Mouse (Mus musculus) frontal cortex, adult 2 months (tissue): ENCODE measurements around the gene Gm17662. TPM values are rescaled to one million over a fixed set of nuclear protein-coding genes. Genes with fewer than 3 reads are reported as not detected.

Experiments used
- DNase-seq, 2 experiments: peaks; one replicate each; pipeline ENCODE4 v3.0.0; 2022; ENCODE audit warnings: low spot score in 1 of 2; ENCODE audit errors: extremely low spot score in 1 of 2
- polyA plus RNA-seq: library from polyadenylated mRNA; depleted of rRNA; stranded (reverse); fragments of >200 nt; gene quantifications from 2 replicates; pipeline ENCODE4 v1.2.3, GENCODE M21; 2012; rRNA removed

Gm17662 gene
- polyA plus RNA-seq: not detected in 2 replicates

- DNase-seq: no peak
These were observed at the start of gene Gm17662 for GRCm38 (mm10) chr4:104857029-104857428. Gene Gm17662 (plus strand): TSS chr4:104857329.

GRCm38 (mm10) chr4:104810710-104811286 is 46.3 kb upstream of the Gm17662 start:
- DNase-seq: no peak

GRCm38 (mm10) chr4:104813617-104814016 is 43.5 kb upstream of the Gm17662 start:
- no peak for DNase-seq

- no peak for DNase-seq
These were observed 40.5 kb upstream of the Gm17662 start for GRCm38 (mm10) chr4:104816519-104817232.

GRCm38 (mm10) chr4:104817509-104817908 is 39.6 kb upstream of the Gm17662 start:
- no peak for DNase-seq

DNA sequence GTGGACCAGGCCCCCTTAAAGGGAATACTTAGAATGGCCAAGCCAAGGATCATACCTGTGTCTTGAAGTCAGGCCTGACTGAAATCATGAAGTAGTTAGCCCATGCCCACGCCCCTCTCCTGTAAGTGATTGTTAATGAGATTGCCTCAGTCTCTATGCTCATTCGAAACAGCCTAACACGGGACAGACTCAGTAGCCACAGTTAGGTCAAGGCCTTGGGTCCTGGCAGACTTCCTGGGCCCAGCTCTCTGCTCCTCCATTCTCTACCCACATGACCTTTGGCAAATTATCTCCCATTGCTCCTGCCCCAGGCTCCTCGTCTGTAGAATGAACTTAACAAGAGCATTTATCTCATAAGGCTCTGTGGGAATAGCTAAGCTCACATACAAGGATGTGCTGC is 38.1 kb upstream of the Gm17662 start:
- DNase-seq: no peak

- no peak for DNase-seq
These were observed 37.2 kb upstream of the Gm17662 start for GRCm38 (mm10) chr4:104819891-104820290.

DNA sequence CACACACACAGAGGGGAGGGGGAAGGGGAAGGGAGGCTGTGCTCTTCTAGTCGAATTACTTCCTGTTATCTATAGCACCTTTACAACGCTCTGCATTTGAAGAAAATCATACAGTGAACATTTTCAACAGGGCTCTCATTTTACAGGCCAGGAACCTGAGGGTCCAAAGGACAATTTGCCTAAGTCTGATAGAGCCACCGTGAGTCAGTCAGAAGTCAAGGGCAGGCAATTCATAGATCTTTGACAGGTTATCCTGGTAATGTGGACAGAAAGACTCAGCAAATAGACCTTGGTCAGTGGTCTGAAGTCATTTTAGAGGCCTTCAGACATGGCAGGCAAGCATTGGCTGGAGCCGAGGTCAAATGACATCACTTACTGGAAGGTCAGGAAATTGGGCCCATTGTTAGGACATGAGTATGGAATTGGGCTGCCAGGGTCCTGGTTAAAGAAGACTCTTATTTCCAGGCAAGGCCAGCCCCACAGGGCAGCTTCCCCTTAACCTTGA is 33.5 kb upstream of the Gm17662 start:
- no peak for DNase-seq

GRCm38 (mm10) chr4:104824381-104825077 is 32.6 kb upstream of the Gm17662 start:
- DNase-seq: no peak

- DNase-seq: peak in 1 of 2 experiments; percentile 46
These were observed 28.2 kb upstream of the Gm17662 start for GRCm38 (mm10) chr4:104828939-104829338.

- DNase-seq: no peak
These were observed 22.0 kb upstream of the Gm17662 start for GRCm38 (mm10) chr4:104835096-104835495.

DNA sequence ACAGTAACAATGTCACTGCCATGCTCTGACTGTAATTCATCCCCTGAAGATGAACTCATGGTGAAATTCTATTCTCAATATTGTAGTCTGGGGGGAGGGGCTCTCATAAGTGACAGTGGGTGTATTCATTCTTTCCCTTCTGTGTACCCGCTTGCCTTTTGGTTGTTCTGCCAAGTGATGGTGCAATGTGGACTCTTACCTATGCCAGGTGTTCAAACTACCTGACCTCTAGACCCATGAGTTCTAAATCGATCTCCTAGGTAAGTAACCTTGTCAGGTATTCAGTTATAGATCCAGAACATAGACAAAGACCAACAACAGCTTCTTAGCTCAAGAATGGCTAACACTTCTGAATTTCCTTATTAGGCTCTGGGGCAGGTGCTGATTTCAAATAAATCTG is 18.8 kb upstream of the Gm17662 start:
- no peak for DNase-seq

- DNase-seq: no peak
These were observed 14.9 kb upstream of the Gm17662 start for GRCm38 (mm10) chr4:104842204-104842603.

GRCm38 (mm10) chr4:104843546-104843945 is 13.6 kb upstream of the Gm17662 start:
- DNase-seq: no peak

GRCm38 (mm10) chr4:104855216-104855615 is 1.9 kb upstream of the Gm17662 start:
- no peak for DNase-seq

DNA sequence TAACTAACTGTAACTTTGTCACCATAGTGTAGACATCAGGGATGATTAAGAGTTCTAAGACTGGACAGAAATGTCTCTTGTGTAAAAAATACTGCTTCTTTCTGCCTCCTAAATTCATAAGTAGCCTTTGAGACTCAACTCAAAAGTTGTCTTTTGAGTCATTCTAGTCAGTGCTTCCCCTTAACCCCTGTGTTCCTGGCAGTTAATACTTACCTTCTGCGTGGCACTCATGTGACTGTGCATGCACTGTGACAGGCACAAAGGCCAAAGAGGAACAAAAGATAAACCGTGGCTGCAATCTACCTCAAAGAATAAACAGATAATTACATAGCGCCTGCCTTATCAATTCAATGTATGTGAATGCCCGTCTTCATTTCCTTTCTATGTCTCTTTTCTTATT is 694 bp downstream of the Gm17662 start:
- DNase-seq: no peak

- no peak for DNase-seq
These were observed 4.1 kb downstream of the Gm17662 start for GRCm38 (mm10) chr4:104861241-104861640.

DNA sequence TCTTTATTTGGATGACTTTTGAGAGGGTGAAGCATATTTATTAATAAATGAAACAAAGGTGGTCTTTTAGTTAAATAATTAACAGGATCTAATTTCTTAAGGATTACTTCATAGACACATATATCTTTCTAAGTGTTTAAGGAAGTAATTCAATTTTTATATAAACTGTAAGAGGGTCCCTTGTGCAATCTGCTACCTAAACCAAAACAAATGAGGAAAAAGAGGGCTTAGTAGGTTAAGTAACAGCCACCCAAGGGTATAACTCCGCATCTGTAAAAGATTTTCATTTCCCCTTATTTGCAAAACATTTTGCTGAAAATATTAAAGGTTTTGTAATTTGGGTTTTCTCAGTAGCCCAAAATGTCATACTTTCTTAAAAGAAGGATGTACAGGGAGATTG is 7.3 kb downstream of the Gm17662 start:
- DNase-seq: no peak

DNA sequence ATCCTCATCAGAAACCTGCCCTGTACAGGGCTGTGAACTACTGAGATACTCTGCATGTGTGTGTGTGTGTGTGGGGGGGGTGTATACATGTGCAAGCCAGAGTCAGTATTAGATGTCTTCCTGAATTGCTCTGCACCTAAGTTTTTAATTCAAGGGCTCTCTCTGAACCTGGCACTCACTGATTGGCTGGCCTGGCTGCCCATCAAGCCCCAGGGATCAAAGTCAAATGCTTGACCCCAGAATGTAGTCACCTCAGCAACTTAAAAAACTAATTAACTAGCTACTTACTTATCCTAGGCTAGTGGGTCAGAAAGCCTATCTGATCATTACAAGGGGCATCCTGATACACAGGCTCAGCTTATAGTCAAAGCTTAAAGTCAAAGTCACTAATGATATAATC is 12.5 kb downstream of the Gm17662 start:
- DNase-seq: no peak

- DNase-seq: no peak
These were observed 13.1 kb downstream of the Gm17662 start for GRCm38 (mm10) chr4:104870196-104870595.

- no peak for DNase-seq
These were observed 18.7 kb downstream of the Gm17662 start for GRCm38 (mm10) chr4:104875832-104876231.

DNA sequence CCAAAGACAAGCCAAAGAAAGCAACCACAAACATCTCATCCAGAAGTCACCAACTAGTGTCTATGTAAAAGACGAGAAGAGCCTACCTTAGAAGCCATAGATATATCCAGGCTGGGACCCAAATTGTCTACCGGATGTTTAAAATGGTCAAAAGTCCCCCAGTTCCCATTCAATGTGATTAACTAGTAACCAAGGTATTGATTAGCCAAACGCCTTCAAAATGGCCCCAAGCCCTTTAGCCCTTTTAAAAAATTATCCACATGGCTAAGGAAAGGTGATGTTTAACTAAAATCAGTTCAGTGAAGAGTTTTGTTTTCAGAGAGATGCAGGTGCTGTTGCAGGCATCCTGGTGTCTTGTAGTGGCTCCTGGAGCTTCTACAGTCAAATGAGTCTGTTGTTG is 19.2 kb downstream of the Gm17662 start, which contains the start of gene C8a:
C8a (minus strand) TSS at position 76 of the 400 bp plus-strand sequence.
- no peak for DNase-seq
